Mouse (Mus musculus): ENCODE results near the gene Faf1.

Gene Faf1

DNA sequence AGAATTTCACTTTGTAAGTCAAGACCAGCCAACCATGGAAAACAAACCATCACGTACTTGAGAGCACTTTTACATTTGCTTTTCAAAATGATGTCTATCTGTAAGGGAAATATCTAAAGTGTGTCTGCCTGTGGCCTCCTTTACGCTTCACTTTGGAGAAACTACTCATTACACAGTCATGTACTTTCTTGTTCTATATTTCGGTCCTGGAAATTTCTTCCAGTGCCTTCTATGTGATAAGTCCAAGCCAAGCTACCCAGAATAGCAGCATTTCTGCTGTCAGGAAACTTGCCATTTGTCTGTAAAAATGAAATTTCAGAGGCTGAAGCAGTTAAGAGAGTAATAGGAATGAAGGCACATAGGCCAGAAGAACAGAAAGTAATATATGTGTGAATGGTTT is 228.1 kb downstream of the Faf1 start:
- peak; percentile 13 for DNase-seq (ENCODE audit: low read depth, low spot score)

GRCm38 (mm10) chr4:109929058-109929457 is 252.7 kb downstream of the Faf1 start:
- DNase-seq (ENCODE audit: low read depth, low spot score) = no peak

- DNase-seq (ENCODE audit: low read depth, low spot score) = no peak
Observed at GRCm38 (mm10) chr4:109930445-109930844, 254.1 kb downstream of the Faf1 start.

DNA sequence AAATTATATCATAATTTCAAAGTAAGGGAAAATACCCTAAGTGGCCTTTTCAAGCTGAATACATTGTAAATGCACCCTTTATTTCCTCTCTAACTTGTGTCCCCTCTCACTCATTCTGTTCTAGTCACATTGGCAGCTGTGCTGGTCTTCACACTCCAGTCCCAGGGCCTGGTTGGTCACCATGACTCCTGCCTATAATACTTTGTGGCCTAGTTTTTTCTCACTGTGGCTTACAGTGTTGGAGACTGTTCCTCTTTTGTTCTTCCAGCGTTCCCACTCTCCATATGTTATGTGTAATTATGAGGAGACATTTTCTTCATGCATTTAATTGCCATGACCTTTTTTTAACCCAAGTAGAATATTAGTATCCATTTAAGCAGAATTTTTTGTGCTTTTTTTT is 254.5 kb downstream of the Faf1 start:
- DNase-seq (ENCODE audit: low read depth, low spot score) = no peak

GRCm38 (mm10) chr4:109936557-109936956 is 260.2 kb downstream of the Faf1 start:
- no peak for DNase-seq (ENCODE audit: low read depth, low spot score)

- no peak for DNase-seq (ENCODE audit: low read depth, low spot score)
Observed at GRCm38 (mm10) chr4:109939291-109939690, 262.9 kb downstream of the Faf1 start.

DNA sequence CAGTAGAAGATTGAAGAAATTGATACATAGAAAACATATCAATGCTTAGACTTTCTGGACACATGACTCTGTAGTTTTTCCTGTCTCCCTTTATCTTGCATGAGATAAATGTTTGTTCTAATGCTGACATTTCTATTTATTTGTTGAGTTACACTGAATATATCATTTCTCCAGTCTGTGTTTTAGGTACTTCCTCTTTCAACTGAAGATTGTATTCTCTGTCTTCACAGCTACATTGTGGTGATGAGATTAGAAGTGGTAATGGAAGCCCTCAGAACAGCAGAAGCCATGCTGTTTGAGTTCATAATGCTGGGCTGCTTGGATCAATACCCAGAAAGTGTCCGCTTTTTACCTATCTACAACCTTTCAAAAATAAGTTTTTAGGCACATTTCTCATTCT is 269.2 kb downstream of the Faf1 start:
- DNase-seq (ENCODE audit: low read depth, low spot score) = no peak

DNA sequence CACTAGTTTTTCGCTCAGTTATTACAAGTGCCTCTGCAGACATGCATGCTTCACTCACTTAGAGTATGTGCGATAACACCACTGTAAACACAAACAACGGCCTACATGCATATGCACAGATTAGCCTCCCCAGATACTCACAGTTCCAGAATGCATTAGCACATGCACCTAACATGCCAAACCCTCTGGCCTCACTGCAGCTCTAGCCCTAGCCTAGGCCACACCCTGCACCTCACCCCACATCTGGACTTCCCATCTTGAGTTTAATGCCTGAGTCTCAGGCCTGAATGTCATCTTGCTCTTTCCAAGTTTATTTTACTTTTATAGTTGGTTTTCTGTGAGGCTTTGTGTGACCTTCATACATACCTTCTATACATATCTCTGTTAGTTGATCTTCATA is 272.9 kb downstream of the Faf1 start:
- DNase-seq (ENCODE audit: low read depth, low spot score) = no peak

- DNase-seq (ENCODE audit: low read depth, low spot score) = no peak
Observed at GRCm38 (mm10) chr4:109953509-109953908, 277.1 kb downstream of the Faf1 start.

DNA sequence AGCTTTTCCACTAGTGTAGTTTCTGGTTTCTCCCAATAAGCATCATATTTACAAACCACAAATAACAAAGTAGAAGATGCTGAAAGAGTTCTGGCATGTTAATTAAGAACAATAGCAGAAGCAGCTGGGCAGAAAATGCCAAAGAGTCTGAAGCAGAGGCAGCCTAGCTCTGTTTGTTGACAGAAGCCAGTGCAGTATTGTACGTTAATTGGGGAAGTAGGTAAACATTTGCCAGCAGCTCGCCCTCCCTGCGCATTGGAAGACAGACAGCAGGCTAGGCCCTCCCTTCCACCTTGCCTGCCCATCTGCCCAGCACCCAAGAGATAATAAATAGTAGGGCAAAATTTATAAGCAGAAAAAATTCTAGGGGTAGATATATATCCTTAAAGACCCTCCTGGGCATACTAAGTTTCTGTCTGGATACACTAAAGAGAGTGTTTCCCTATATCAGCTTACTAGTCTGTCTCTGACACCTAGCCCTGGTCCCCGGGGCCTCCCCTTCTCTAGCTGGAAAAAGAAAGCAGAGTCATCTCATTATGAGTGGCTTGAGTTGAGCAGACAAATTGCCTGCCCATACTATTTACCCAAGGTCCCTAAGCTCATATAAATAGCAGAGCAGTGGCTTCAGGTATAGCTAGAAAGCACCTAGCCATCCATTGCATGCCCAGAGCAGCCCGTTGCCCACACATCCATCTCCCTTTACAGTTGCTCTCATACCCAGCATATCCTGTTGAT is 284.0 kb downstream of the Faf1 start:
- DNase-seq (ENCODE audit: low read depth, low spot score) = no peak

DNA sequence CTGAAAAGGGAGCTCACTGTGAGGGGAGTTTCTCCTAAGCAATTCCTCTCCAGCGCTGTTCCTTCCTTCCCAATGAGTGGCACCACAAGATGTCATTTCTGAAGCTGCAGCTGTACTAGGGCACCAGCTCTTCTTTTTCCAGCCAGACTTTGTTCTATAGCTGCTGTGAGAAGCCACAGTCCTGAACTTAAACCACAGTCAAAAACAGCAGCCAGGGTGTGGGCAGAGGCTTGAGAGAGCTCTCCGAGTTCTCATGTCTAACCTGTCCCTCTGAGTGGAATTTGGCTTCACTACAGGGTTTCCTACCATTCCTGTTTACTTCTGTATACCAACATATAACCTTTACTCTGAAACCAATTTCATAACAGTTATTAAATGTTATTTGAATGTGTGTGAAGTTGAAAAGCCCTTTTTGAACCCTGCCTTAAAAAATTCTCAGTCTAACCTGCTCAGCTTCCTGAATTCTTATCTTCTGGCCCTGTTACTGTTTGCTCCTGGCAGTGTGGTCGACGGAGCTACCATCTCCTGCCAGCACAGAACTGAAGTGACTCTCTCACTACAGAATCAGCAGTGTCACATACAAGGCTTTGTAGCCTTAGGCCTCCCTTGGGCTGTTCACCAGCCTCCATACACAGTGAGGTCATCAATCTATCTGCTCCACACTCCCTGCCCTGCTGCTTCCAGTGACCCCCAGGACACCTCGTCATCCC is 287.3 kb downstream of the Faf1 start:
- no peak for DNase-seq (ENCODE audit: low read depth, low spot score)

GRCm38 (mm10) chr4:109969561-109969960 is 293.2 kb downstream of the Faf1 start:
- no peak for DNase-seq (ENCODE audit: low read depth, low spot score)

- DNase-seq (ENCODE audit: low read depth, low spot score) = no peak
Observed at GRCm38 (mm10) chr4:109973991-109974654, 297.7 kb downstream of the Faf1 start.

DNA sequence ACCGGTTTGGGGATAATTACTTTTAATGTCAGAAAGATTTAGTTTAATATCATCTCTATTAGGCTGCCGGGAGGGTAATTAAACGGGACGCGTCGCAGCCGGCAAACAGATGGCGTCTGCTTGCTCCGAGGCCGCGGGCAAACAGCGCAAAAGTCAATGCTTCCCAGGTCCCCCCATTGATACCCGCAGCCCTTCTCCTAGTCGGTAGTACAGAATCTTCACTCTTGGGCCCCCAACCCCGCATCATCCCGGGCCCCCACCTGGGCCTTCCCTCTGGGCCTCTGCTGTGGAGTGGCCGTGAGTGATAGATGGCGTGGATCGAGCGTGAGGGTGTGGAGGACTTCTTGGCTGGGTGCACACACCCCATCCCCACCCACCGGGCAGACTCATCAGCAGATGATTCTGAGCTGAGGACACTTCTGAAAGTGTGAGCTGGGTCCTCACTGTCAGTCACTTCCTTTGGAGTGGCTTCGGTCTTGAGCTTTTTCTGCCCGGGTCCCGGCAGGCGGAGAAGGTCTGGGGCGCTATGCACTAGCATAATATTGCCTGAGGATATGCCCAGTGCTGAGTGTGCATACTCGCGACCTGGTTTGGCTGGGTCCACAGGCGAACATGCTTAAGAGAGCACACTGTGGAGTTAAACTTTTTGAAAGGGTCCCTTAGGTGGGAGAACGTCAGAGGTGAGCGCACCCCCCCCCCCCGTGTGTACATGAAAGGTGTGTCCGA is 298.4 kb downstream of the Faf1 start:
- no peak for DNase-seq (ENCODE audit: low read depth, low spot score)

DNA sequence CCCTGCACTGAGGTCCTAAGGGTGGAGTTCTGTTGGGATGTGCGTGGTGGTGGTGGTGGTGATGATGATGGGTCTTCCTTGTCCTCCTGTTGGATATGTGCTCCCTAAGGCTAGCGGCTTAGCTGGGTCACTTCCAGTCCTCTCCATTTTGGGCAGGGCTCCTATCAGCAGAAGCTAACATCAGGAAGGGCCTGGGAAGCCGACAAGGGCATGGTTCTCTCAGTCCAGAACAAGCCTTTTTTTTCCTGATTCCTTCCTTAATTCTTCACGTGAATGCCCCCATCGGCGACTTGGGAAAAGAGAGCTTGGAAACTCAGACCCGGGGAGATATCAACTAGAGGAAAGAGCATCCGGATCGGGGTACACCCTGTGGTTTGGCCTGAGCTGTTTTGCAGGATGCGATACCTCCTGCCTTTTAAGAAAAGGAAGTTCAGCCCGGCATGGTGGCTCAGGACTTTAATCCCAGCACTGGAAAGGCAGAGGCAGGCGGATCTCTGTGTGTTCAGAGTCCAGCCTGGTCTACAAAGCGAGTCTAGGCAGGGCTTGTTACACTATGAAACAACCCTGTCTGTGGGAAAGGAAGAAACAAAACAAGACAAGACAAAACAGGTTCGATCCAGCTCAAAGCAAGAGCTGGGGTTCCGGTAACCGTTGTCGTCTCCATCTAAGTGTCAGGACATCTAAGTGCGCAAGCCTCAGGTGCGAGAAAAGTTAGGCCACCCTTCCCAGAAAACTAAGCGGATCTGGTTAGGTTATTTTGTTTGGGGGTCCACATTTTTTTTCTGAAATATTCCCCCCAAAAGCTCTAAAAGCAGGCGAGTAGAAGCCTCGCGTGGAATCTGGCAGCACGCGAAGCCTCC is 299.2 kb downstream of the Faf1 start:
- DNase-seq (ENCODE audit: low read depth, low spot score) = no peak

DNA sequence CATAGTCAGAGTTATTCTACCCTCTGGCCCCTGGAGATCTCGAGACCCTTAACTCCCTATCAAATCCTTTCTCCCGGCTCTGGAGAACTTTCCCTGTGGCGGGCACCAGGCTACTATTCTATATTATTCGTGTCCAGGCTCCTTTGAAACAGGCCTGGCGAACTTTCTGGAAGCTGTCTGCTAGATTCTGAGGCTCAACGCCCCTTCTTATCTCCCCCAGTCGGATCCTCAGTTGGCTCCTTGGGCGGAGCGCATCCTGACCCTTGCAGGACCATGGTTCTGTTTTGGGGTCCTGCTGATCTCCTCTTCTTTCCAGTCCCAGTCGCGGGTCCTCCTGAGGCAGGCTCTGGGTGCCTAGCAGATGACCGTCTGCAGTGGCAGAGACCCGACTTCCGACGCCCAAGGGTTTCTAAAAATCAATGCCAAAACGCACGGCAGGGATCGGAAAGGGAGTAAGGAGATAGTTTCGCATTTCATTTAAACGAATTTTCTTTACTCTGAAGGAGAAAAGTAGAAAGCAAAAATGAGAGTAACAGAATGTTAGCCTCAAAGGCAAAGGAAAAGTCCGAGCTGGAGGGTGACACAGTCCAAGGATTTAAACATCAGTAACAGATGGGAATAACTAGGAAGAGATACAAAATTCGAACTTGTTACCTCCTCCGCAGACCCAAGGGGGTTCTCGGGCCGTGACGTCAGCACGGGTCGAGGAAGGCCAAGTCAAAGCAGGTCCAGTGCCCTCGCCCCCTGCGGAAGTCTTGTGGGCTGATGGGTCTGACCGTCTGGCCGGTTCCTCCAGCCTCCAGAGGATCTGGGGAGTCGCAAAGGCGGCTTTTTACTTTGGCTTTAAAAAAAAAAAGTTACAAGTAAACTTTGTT is 300.1 kb downstream of the Faf1 start:
- DNase-seq (ENCODE audit: low read depth, low spot score) = no peak

GRCm38 (mm10) chr4:109977148-109978067 is 301.0 kb downstream of the Faf1 start, which contains the start of gene Dmrta2:
Gene Dmrta2, plus strand, starts transcription at chr4:109978053.
- DNase-seq (ENCODE audit: low read depth, low spot score) = no peak

DNA sequence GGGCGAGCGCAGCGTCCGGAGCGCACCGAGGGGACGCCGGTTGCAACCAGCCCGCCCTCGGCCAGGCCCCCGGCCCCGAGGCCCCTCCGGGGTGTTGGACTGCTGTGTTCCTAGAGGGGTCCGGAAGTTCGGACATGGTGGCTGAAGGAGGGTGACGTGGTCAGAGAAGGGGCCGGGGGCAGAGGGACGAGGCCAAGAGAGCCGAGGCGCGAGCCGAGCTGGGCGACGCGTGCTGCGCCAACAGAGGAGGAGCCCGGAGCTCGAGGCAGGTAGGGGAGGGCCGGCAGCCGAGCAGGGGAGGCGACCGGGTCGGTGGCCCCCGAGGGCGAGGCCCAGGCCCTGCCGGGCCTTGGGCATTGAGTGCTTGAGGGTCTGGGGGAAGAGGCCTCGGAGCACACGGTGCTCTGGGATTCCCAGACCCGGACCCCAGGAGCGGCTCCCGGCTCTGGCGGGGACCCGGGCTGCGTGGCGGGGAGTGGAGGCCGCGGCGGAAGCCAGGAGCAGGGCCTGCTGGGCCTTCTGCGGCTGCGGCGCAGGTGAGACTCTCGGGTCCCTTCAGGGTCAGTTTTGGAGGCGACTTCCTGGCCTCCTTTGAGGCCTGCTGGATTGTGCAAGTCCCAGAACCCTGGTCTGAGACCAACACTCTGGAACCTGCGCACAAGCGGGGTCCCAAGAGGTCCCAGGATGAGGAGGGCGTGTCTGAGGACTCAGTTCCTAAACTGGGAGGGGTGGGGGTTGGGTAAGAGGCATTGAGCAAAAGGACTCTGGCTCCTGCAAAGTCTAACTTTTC is 301.9 kb downstream of the Faf1 start:
- no peak for DNase-seq (ENCODE audit: low read depth, low spot score)

Measured in brain, adult 2 months (tissue).